Mouse (Mus musculus) olfactory bulb, adult 2 months (tissue): Measurements from ENCODE around the gene Slc16a2. TPM values are rescaled to one million over a fixed set of nuclear protein-coding genes. Genes with fewer than 3 reads are reported as not detected.

Source experiments
- H3K27ac ChIP-seq: fragments of 200-500 bp; 2 replicates; pipeline ENCODE4 v1.5.1; 2012; ENCODE audit warnings: low read depth, low read length; ENCODE audit not compliant: insufficient read depth
- H3K4me1 ChIP-seq: fragments of 200-500 bp; 2 replicates; pipeline ENCODE4 v1.6.1; 2012; ENCODE audit warnings: low read length; ENCODE audit not compliant: control insufficient read depth, insufficient read depth
- H3K4me3 ChIP-seq: fragments of 200-500 bp; 2 replicates; pipeline ENCODE4 v1.5.1; 2012; ENCODE audit warnings: mild to moderate bottlenecking, low read depth, low read length, moderate library complexity; ENCODE audit not compliant: insufficient read depth
- CTCF ChIP-seq: fragments of 200-500 bp; IDR thresholded peaks from 2 replicates; pipeline ENCODE4 v1.5.1; 2012; ENCODE audit warnings: low read depth, mild to moderate bottlenecking, low read length, moderate library complexity; ENCODE audit not compliant: insufficient read depth
- POLR2A ChIP-seq: fragments of 200-500 bp; IDR thresholded peaks from 2 replicates; pipeline ENCODE4 v1.6.1; 2012; ENCODE audit warnings: mild to moderate bottlenecking, low read depth, low read length, moderate library complexity; ENCODE audit not compliant: insufficient read depth
- WGBS: fragments of 180-500 bp; shearing (Covaris S2); methylation state at CpG from one replicate; pipeline ENCODE4 v1.1.7; 2018; 5-methylcytosine and 5-hydroxymethylcytosine counted together
- polyA plus RNA-seq: library from polyadenylated mRNA; stranded (reverse); fragments of >200 nt; gene quantifications from 2 replicates; pipeline ENCODE4 v1.2.4, GENCODE M21; 2012; ENCODE audit warnings: low replicate concordance; ENCODE audit not compliant: missing spikeins, insufficient read depth, insufficient read length

Slc16a2 gene
- polyA plus RNA-seq, 1 experiment: not detected

DNA sequence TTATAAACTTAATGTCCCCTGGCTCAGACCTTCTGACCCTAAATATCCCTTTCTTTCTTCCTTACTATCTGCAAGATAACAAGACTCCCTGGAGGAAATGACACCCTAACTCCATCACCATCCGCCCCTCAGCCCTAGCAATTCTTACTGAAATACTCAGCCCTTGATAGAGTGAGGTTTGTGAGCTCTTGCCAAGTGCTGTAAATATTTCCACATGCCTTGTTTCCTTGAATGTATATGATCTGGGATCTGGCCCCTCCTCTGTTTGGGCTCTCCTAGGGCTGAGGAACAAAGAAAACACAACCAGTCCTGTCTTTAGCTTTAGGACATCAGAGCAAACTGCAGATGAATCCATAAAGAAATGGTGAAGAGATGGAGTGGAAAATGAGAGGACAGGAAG is 9.1 kb downstream of the Slc16a2 start:
- WGBS: 87% methylated on average over 1 of the region's 1 CpGs

DNA sequence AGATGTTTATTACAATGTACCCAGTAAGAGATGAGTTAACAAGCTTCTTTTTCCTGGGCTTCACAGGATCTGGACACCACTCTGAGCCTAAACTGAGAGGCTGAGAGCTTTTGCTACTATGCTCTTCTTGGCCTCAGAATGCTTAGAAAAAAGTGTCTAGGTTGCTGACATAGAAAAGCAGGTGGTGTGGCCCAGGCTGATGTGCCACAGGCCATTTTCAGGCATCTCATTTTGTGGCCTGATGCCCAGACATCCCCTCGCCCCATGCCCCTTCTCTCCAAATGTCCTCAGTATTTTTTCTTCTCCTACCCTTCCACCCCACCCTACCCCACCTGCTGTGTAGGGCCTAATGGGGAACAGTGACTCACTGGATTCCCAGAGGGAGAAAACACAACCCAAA is 11.3 kb downstream of the Slc16a2 start:
- Histone ChIP-seq H3K4me3 (no peak overlapping the region), H3K27ac (no peak overlapping the region), H3K4me1 (no peaks in the 10 kb centered on the region)
- WGBS: 54% methylated on average over 1 of the region's 1 CpGs
- TF ChIP-seq CTCF: no peak
- no peak for TF ChIP-seq POLR2A

More for the DNA sequence above, 9.1 kb downstream of the Slc16a2 start:
- H3K4me1 ChIP-seq: no peaks in the 10 kb centered on the region
- no peak overlapping the region for H3K4me3 ChIP-seq
- no peak for TF ChIP-seq POLR2A
- no peak for TF ChIP-seq CTCF
- H3K27ac ChIP-seq: no peak overlapping the region

DNA sequence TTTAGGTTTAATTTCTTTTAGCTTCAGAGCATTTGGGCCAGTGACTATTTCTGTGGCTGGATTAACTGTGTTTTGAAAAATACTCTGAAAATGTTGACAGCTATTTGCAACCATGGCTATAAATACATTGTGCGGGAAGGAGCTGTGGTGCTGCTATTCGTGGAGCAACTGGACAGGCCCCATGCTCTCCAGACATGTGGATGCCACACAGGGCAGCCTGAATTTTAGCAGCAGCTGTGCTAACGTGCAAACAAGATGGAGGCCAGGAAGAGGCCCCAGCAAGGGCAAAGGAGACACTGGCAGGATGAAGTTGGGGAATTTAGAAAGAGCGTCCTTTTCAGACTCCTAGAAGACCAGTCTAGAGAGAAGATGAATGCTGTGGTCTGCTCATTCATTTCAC is 15.4 kb downstream of the Slc16a2 start:
- TF ChIP-seq POLR2A: no peak
- no peak for TF ChIP-seq CTCF
- H3K4me3 ChIP-seq: no peak overlapping the region
- WGBS: 65% methylated on average over 4 of the region's 4 CpGs
- H3K4me1 ChIP-seq: no peaks in the 10 kb centered on the region
- no peak overlapping the region for H3K27ac ChIP-seq

DNA sequence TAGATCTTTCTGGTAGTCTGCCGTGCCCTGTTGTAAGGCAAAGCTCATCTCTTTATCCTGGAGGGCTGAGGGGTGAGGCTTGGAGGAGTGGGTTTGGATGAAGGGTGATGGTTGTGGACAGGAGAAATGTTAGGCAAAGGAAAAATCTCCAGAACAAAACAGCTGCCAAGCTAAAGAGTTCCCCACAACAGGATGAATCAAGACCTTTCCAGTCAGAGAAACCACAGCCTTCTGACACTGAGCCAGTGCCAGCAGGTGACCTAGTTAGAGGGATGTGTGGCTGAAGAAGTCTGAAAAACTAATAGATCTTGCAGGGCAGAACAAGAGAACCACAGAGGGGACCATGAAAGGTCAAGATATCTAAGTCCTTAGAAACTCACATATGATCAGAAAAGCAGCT is 24.8 kb downstream of the Slc16a2 start:
- Histone ChIP-seq H3K4me1 (no peaks in the 10 kb centered on the region), H3K4me3 (no peak overlapping the region)

GRCm38 (mm10) chrX:103795506-103795905 is 26.3 kb downstream of the Slc16a2 start:
- WGBS: 84% methylated on average over 5 of the region's 5 CpGs
- Histone ChIP-seq H3K4me1 (no peaks in the 10 kb centered on the region), H3K27ac (no peak overlapping the region), H3K4me3 (no peak overlapping the region)
- TF ChIP-seq CTCF: no peak
- TF ChIP-seq POLR2A: no peak

More for the DNA sequence above, 24.8 kb downstream of the Slc16a2 start:
- 94% methylated on average over 1 of the region's 1 CpGs for WGBS
- no peak overlapping the region for H3K27ac ChIP-seq
- TF ChIP-seq POLR2A (no peak), CTCF (no peak)

DNA sequence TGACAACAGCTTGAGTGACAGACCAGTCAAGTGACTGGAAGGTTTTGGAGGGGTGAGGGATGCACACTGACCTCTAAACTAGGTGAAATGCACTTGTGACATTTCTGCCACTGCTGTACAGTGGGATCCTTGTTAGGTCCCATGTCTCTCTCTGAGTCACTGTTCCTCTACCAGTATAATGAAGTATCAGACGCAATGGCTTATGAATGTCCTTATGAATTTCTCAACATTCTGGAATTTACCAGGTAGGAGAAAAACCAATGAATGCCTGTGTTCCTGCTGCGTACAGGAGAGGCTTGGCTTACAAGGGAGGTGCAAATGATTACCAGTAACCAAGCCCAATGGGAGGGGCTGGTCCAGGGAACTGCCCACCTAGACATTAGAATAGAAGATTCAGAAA is 30.5 kb downstream of the Slc16a2 start:
- no peak for TF ChIP-seq CTCF
- TF ChIP-seq POLR2A: no peak

GRCm38 (mm10) chrX:103785681-103786080 is 36.1 kb downstream of the Slc16a2 start:
- Histone ChIP-seq H3K4me1 (no peaks in the 10 kb centered on the region), H3K4me3 (no peak overlapping the region), H3K27ac (no peak overlapping the region)
- TF ChIP-seq CTCF (no peak), POLR2A (no peak)
- 76% methylated on average over 2 of the region's 2 CpGs for WGBS

More for the DNA sequence above, 30.5 kb downstream of the Slc16a2 start:
- Histone ChIP-seq H3K27ac (no peak overlapping the region), H3K4me1 (no peaks in the 10 kb centered on the region), H3K4me3 (no peak overlapping the region)
- 83% methylated on average over 2 of the region's 2 CpGs for WGBS

DNA sequence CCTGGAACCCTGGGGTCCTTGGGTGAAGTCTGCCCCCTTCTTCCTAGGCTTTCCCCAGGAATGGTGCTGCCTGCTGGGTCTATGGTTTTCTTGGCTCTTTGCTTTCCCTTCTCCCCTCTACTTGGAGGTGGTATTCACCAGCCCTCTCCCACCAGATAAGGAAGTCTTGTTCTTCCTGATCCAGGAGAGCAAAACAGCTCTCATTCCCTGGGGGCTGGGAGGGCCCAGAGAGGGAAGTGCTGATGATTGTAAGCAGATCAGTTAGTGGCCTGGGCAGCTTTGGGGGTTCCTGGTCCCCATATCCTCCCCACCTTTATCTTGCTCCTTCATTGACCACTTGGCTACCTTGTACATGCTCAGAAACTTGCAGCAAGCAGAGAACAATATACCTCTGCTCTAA is 45.4 kb downstream of the Slc16a2 start:
- Histone ChIP-seq H3K4me1 (no peaks in the 10 kb centered on the region), H3K27ac (no peak overlapping the region), H3K4me3 (no peak overlapping the region)
- TF ChIP-seq POLR2A (no peak), CTCF (no peak)

- TF ChIP-seq CTCF (no peak), POLR2A (no peak)
- WGBS: 91% methylated on average over 1 of the region's 1 CpGs
Observed at GRCm38 (mm10) chrX:103746197-103746596, 75.6 kb downstream of the Slc16a2 start.

More at GRCm38 (mm10) chrX:103746197-103746596, 75.6 kb downstream of the Slc16a2 start:
- peaks cover 9% of the 10 kb centered on the region; the same call in 1 of the 2 replicates for H3K4me1 ChIP-seq
- no peak overlapping the region for H3K27ac ChIP-seq
- H3K4me3 ChIP-seq: no peak overlapping the region
